Mouse (Mus musculus) embryonic facial prominence, embryonic 10.5 days (tissue): ENCODE results near the gene Krt9. TPM values are rescaled to one million over a fixed set of nuclear protein-coding genes. Genes with fewer than 3 reads are reported as not detected.

Source experiments
- DNase-seq: peaks from one replicate; pipeline ENCODE4 v3.0.0-alpha.2; 2017; ENCODE audit warnings: low spot score
- H3K27ac ChIP-seq: fragments of 300-500 bp; sonication (generic); replicated peaks from 2 replicates; pipeline ENCODE4 v1.5.1; 2016; ENCODE audit warnings: mild to moderate bottlenecking
- H3K27me3 ChIP-seq: fragments of 300-500 bp; sonication (generic); replicated peaks from 2 replicates; pipeline ENCODE4 v1.6.1; 2016; ENCODE audit warnings: low read depth, mild to moderate bottlenecking; ENCODE audit not compliant: poor library complexity, severe bottlenecking
- H3K36me3 ChIP-seq: fragments of 300-500 bp; sonication (generic); replicated peaks from 2 replicates; pipeline ENCODE4 v1.6.1; 2016; ENCODE audit warnings: mild to moderate bottlenecking, moderate library complexity
- H3K4me1 ChIP-seq: fragments of 300-500 bp; sonication (generic); 2 replicates; pipeline ENCODE4 v1.6.1; 2016
- H3K4me3 ChIP-seq: fragments of 300-500 bp; sonication (generic); 2 replicates; pipeline ENCODE4 v1.5.1; 2016; ENCODE audit warnings: mild to moderate bottlenecking, moderate library complexity
- H3K9me3 ChIP-seq: fragments of 300-500 bp; sonication (generic); 2 replicates; pipeline ENCODE4 v1.6.1; 2016; ENCODE audit warnings: mild to moderate bottlenecking
- WGBS: fragments of 180-500 bp; shearing (Covaris S2); methylation state at CpG from one replicate; pipeline ENCODE4 v1.1.7; 2016; 5-methylcytosine and 5-hydroxymethylcytosine counted together
- polyA plus RNA-seq: library from polyadenylated mRNA; unstranded; fragments of >200 nt; fragmentation: Nextera tagmentation; extraction: Ambion mirVana; gene quantifications from 2 replicates; pipeline ENCODE4 v1.2.1, GENCODE M21; 2016

Krt9 gene
- polyA plus RNA-seq, 1 experiment from 2014 or later, result not detected

- no peak overlapping the region for H3K4me3 ChIP-seq
- no peaks in the 10 kb centered on the region for H3K27me3 ChIP-seq
- H3K9me3 ChIP-seq, result no peaks in the 10 kb centered on the region
- DNase-seq, result no peak
- H3K4me1 ChIP-seq, result no peaks in the 10 kb centered on the region
- no peak overlapping the region for H3K27ac ChIP-seq
- no peaks in the 10 kb centered on the region for H3K36me3 ChIP-seq
- WGBS, result 85% methylated on average over 3 of the region's 3 CpGs
These were observed 13.8 kb downstream of the Krt9 start for GRCm38 (mm10) chr11:100179260-100179659.

- WGBS, result 84% methylated on average over 5 of the region's 5 CpGs
- no peaks in the 10 kb centered on the region for H3K4me1 ChIP-seq
These were observed 14.7 kb downstream of the Krt9 start for GRCm38 (mm10) chr11:100178307-100178706.

GRCm38 (mm10) chr11:100176791-100177190 lies 16.3 kb downstream of the Krt9 start:
- no peak for DNase-seq
- Histone ChIP-seq H3K9me3 (no peaks in the 10 kb centered on the region), H3K36me3 (no peaks in the 10 kb centered on the region), H3K27me3 (no peaks in the 10 kb centered on the region), H3K27ac (0 out of 2 replicates have a peak overlapping the region, but pooled peaks have one; percentile 10), H3K4me1 (no peaks in the 10 kb centered on the region), H3K4me3 (no peak overlapping the region)
- 81% methylated on average over 9 of the region's 9 CpGs for WGBS

More at GRCm38 (mm10) chr11:100178307-100178706, 14.7 kb downstream of the Krt9 start:
- Histone ChIP-seq H3K27me3 (no peaks in the 10 kb centered on the region), H3K27ac (no peak overlapping the region), H3K9me3 (no peaks in the 10 kb centered on the region), H3K36me3 (no peaks in the 10 kb centered on the region), H3K4me3 (no peak overlapping the region)
- DNase-seq, result no peak

GRCm38 (mm10) chr11:100168765-100169762 lies 24.0 kb downstream of the Krt9 start:
- WGBS, result 32% methylated on average over 14 of the region's 14 CpGs
- H3K9me3 ChIP-seq, result no peaks in the 10 kb centered on the region
- H3K27me3 ChIP-seq, result no peaks in the 10 kb centered on the region

GRCm38 (mm10) chr11:100168071-100168470 lies 25.0 kb downstream of the Krt9 start:
- Histone ChIP-seq H3K27ac (peak overlapping the region; percentile 24; the same call in 1 of the 2 replicates), H3K9me3 (no peaks in the 10 kb centered on the region), H3K4me1 (peaks cover 19% of the 10 kb centered on the region), H3K4me3 (no peak overlapping the region), H3K36me3 (no peaks in the 10 kb centered on the region), H3K27me3 (no peaks in the 10 kb centered on the region)
- 82% methylated on average over 8 of the region's 8 CpGs for WGBS
- peak; percentile 18 for DNase-seq

More at GRCm38 (mm10) chr11:100168765-100169762, 24.0 kb downstream of the Krt9 start:
- DNase-seq, result peak; percentile 87
- no peaks in the 10 kb centered on the region for H3K36me3 ChIP-seq
- H3K4me3 ChIP-seq, result no peak overlapping the region
- H3K4me1 ChIP-seq, result peaks cover 18% of the 10 kb centered on the region
- peak overlapping the region; percentile 81 for H3K27ac ChIP-seq

GRCm38 (mm10) chr11:100164392-100164791 lies 28.7 kb downstream of the Krt9 start:
- no peaks in the 10 kb centered on the region for H3K27me3 ChIP-seq
- H3K36me3 ChIP-seq, result no peaks in the 10 kb centered on the region
- no peak overlapping the region for H3K4me3 ChIP-seq
- H3K9me3 ChIP-seq, result no peaks in the 10 kb centered on the region
- 60% methylated on average over 7 of the region's 7 CpGs for WGBS
- no peak for DNase-seq
- H3K4me1 ChIP-seq, result peaks cover 19% of the 10 kb centered on the region
- H3K27ac ChIP-seq, result no peak overlapping the region

GRCm38 (mm10) chr11:100157908-100158477 lies 35.1 kb downstream of the Krt9 start:
- no peak for DNase-seq
- Histone ChIP-seq H3K9me3 (no peaks in the 10 kb centered on the region), H3K27me3 (no peaks in the 10 kb centered on the region), H3K4me1 (peaks cover 11% of the 10 kb centered on the region; the same call in 1 of the 2 replicates), H3K27ac (no peak overlapping the region), H3K36me3 (no peaks in the 10 kb centered on the region), H3K4me3 (no peak overlapping the region)
- WGBS, result 67% methylated on average over 6 of the region's 6 CpGs

GRCm38 (mm10) chr11:100157331-100157730 lies 35.7 kb downstream of the Krt9 start:
- 83% methylated on average over 3 of the region's 3 CpGs for WGBS

GRCm38 (mm10) chr11:100155497-100156255 lies 37.4 kb downstream of the Krt9 start:
- H3K4me1 ChIP-seq, result peaks cover 16% of the 10 kb centered on the region; the same call in 1 of the 2 replicates
- no peaks in the 10 kb centered on the region for H3K9me3 ChIP-seq
- H3K27ac ChIP-seq, result no peak overlapping the region
- no peak overlapping the region for H3K4me3 ChIP-seq
- no peak for DNase-seq
- no peaks in the 10 kb centered on the region for H3K36me3 ChIP-seq
- 75% methylated on average over 8 of the region's 8 CpGs for WGBS
- H3K27me3 ChIP-seq, result no peaks in the 10 kb centered on the region

More at GRCm38 (mm10) chr11:100157331-100157730, 35.7 kb downstream of the Krt9 start:
- Histone ChIP-seq H3K4me3 (no peak overlapping the region), H3K27me3 (no peaks in the 10 kb centered on the region), H3K4me1 (peaks cover 16% of the 10 kb centered on the region; the same call in 1 of the 2 replicates), H3K9me3 (no peaks in the 10 kb centered on the region), H3K36me3 (no peaks in the 10 kb centered on the region), H3K27ac (no peak overlapping the region)
- no peak for DNase-seq

- H3K36me3 ChIP-seq, result no peaks in the 10 kb centered on the region
- DNase-seq, result no peak
- H3K9me3 ChIP-seq, result no peaks in the 10 kb centered on the region
- peaks cover 28% of the 10 kb centered on the region for H3K4me1 ChIP-seq
- no peak within 1 kb of the TSS for H3K27ac ChIP-seq
- H3K27me3 ChIP-seq, result peaks cover 41% of the 10 kb centered on the region
- 62% methylated on average over 9 of the region's 9 CpGs for WGBS
- no peak within 1 kb of the TSS for H3K4me3 ChIP-seq
These were observed 44.3 kb downstream of the Krt9 start, which contains the start of gene Krt19 for GRCm38 (mm10) chr11:100148615-100149330. Krt19 (minus strand) TSS chr11:100148665.

- no peaks in the 10 kb centered on the region for H3K36me3 ChIP-seq
- 61% methylated on average over 5 of the region's 5 CpGs for WGBS
- H3K27me3 ChIP-seq, result peaks cover 45% of the 10 kb centered on the region
- no peaks in the 10 kb centered on the region for H3K9me3 ChIP-seq
- no peak for DNase-seq
- peaks cover 28% of the 10 kb centered on the region for H3K4me1 ChIP-seq
- no peak overlapping the region for H3K27ac ChIP-seq
- no peak overlapping the region for H3K4me3 ChIP-seq
These were observed 45.3 kb downstream of the Krt9 start for GRCm38 (mm10) chr11:100147566-100148353.
